Mouse (Mus musculus): ENCODE measurements at regions not wholly inside any gene's neighbourhood (a gene's known extent, or its start where the extent isn't known, plus 50 kb on each side); places are given as distances from the start of the nearest gene placed in this dataset.

GRCm38 (mm10) chr6:25236616-25237015, 280.5 kb upstream of the Tmem229a start:
- Histone ChIP-seq H3K4me3 (no peak overlapping the region), H3K4me1 (replicated peaks) (no peaks in the 10 kb centered on the region), H3K36me3 (no peaks in the 10 kb centered on the region), H3K27me3 (ENCODE audit: insufficient read depth, poor library complexity, severe bottlenecking) (no peaks in the 10 kb centered on the region), H3K9me3 (no peaks in the 10 kb centered on the region), H3K27ac (no peak overlapping the region)
- DNase-seq (ENCODE audit: low spot score): no peak
- WGBS: 88% methylated on average over 3 of the region's 3 CpGs
